Mouse (Mus musculus) heart, adult 2 months (tissue): Measurements from ENCODE around the gene Rab30. TPM values are rescaled to one million over a fixed set of nuclear protein-coding genes. Genes with fewer than 3 reads are reported as not detected.

Experiments
- DNase-seq, 2 experiments: peaks; one replicate each; pipeline ENCODE4 v3.0.0; 2021
- H3K27ac ChIP-seq: fragments of 200-600 bp; 2 replicates; pipeline ENCODE4 v1.8.1; 2022
- H3K27me3 ChIP-seq: fragments of 200-500 bp; 2 replicates; pipeline ENCODE4 v1.6.1; 2012; ENCODE audit warnings: mild to moderate bottlenecking, low read length, inconsistent platforms, mixed read lengths; ENCODE audit not compliant: control insufficient read depth, insufficient read depth
- H3K36me3 ChIP-seq: fragments of 200-500 bp; 2 replicates; pipeline ENCODE4 v1.6.1; 2012; ENCODE audit warnings: low read length, inconsistent platforms; ENCODE audit not compliant: control insufficient read depth, insufficient read depth
- H3K4me1 ChIP-seq: fragments of 200-500 bp; 2 replicates; pipeline ENCODE4 v1.6.1; 2011; ENCODE audit warnings: low read length; ENCODE audit not compliant: control insufficient read depth, insufficient read depth
- H3K4me3 ChIP-seq: fragments of 200-600 bp; 2 replicates; pipeline ENCODE4 v1.8.1; 2022
- H3K79me2 ChIP-seq: fragments of 200-500 bp; replicated peaks from 2 replicates; pipeline ENCODE4 v1.6.1; 2012; ENCODE audit warnings: mild to moderate bottlenecking, inconsistent platforms, low read length, moderate library complexity, mixed read lengths; ENCODE audit not compliant: control insufficient read depth, insufficient read depth
- H3K9ac ChIP-seq: fragments of 200-500 bp; 2 replicates; pipeline ENCODE4 v1.6.1; 2012; ENCODE audit warnings: low read depth, mild to moderate bottlenecking, control low read depth, inconsistent platforms, low read length, mixed read lengths
- CTCF ChIP-seq: fragments of 200-600 bp; IDR thresholded peaks from 2 replicates; pipeline ENCODE4 v1.8.1; 2022; ENCODE audit warnings: antibody characterized with exemption, mild to moderate bottlenecking, moderate library complexity
- EP300 ChIP-seq: fragments of 200-500 bp; IDR thresholded peaks from 2 replicates; pipeline ENCODE4 v1.6.1; 2011; ENCODE audit warnings: low read depth, low read length, control low read depth; ENCODE audit not compliant: insufficient read depth
- POLR2A ChIP-seq: fragments of 200-500 bp; IDR thresholded peaks from 2 replicates; pipeline ENCODE4 v1.6.1; 2011; ENCODE audit warnings: mild to moderate bottlenecking, low read depth, low read length, control low read depth; ENCODE audit not compliant: insufficient read depth
- WGBS: fragments of 180-500 bp; shearing (Covaris S2); methylation state at CpG from one replicate; pipeline ENCODE4 v1.1.7; 2018; 5-methylcytosine and 5-hydroxymethylcytosine counted together
- intact Hi-C: fragments of 180-260 bp; cut with DNase I; formaldehyde crosslinking; loops from one replicate; pipeline ENCODE4 v1.15.1; 2025
- long read RNA-seq: library from polyadenylated mRNA; stranded (forward); transcript quantifications from one replicate; pipeline ENCODE4 v2.0.0, GENCODE M21; 2021
- polyA plus RNA-seq: library from polyadenylated mRNA; depleted of rRNA; stranded (reverse); fragments of >200 nt; gene quantifications from 2 replicates; pipeline ENCODE4 v1.2.3, GENCODE M21; 2012; rRNA removed
- total RNA-seq, 2 experiments: library from RNA; stranded (reverse); gene quantifications; 2 replicates each; pipeline ENCODE4 v1.2.3; 2021

Rab30 gene
- total RNA-seq (10 to 100 TPM; 10.8 to 22.5 TPM), polyA plus RNA-seq (2.8 and 6.9 TPM in 2 replicates)
- long read RNA-seq, full-length matches to known transcripts: 9 of 19 reads
- long read RNA-seq, partial matches to known transcripts: 0 of 19 reads
- long read RNA-seq, other reads (novel, unspliced or antisense): 10 of 19 reads

DNA sequence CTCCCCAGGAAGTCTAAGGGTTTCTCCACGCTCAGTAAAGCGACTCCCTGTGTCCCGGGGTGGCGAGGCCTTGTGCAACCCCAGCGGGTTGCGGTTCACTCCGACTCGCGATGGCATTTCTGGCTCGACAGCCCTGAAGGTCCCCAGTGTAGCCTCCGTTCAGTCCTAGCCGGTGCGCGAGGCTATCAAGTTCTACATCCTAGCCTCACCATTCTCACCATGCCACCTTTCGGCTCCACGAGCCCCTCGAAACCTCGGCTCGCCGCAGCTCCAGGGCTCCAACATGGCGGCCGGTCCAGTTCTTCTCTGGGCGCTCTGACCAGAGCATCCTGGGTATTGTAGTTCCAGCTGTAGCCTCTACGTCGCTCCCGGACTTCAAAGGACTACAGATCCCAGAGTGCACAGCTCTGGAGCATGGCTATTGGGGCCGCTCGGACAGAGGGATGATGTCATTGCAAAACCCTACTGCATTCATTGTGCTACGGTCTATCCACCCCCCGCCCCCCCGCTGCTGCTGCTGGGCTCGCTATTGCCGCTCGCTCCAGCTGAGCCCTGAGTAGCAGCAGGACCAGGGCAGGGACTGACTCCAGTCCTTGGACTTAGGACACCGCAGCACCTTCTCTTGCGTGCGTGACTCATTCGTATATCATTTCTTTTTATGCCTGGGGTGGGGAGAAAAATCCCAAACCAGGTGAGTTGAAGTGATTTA is at the start of gene Rab30:
Gene Rab30 (plus strand): TSS at position 452 of the 709 bp plus-strand sequence.
- peak within 1 kb of the TSS; percentile 96 for H3K4me3 ChIP-seq
- intact Hi-C loops: loop anchor here (1.0 to 2.0 kb wide), 2 partner anchors 72 to 181 kb away; partner anchors contain the start of genes Ccdc90b and Pcf11
- H3K4me1 ChIP-seq: peaks cover 2% of the 10 kb centered on the region
- peak within 1 kb of the TSS; percentile 94 for H3K27ac ChIP-seq
- WGBS: 0% methylated on average over 38 of the region's 38 CpGs
- peak; percentile 87 to 95 for DNase-seq
- H3K9ac ChIP-seq: peak within 1 kb of the TSS; percentile 88
- peaks cover 1% of the 10 kb centered on the region; the same call in 1 of the 2 replicates for H3K79me2 ChIP-seq
- no peaks in the 10 kb centered on the region for H3K27me3 ChIP-seq
- peaks cover 27% of the 10 kb centered on the region for H3K36me3 ChIP-seq
- TF ChIP-seq EP300: peak; percentile 41; the same call in 1 of the 2 replicates
- TF ChIP-seq POLR2A: peak; percentile 88
- TF ChIP-seq CTCF: peak; percentile 9; the same call in 1 of the 2 replicates

DNA sequence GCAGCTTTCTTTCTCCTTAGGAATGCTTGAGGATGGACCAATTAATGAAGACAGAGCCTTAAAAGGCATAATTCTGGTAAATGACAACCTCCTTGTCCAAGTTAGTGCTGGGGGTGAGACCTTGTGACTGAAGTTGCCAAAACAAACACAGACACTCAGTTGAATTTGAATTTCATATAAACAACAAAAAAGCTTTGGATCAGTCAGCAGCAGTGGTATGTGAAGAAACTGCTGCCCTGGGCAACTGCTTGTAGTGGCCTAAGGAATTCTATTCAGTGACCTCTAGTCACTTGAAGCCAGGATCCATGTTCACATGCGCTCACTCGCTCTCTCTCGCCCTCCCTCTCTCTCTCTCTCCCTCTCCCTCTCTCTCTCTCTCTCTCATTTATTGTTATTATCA is 45.0 kb upstream of the Rab30 start:
- intact Hi-C loops: no loop called here
- TF ChIP-seq CTCF: no peak
- no peak for TF ChIP-seq POLR2A
- no peak for TF ChIP-seq EP300
- no peaks in the 10 kb centered on the region for H3K4me1 ChIP-seq

DNA sequence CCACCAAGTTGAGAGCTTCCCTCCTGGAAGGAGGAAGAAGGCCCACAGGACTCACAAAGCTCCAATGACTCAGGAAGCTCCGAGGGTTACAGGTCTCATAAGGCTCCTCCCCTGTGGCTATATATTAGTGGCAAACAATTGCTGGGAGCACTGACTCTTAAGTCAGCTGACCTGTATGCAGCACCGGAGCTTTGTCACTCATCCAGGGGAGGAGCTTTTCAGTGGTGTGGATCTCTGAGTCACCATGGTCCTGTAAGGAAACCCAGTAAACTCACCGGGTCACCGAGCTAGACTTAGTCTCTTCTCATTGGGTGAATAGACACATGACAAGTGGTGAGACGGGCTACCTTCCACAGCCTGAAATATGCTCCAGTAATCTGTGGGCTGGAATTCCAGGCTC is 42.6 kb upstream of the Rab30 start:
- intact Hi-C loops: no loop called here
- Histone ChIP-seq H3K4me1 (no peaks in the 10 kb centered on the region), H3K79me2 (no peaks in the 10 kb centered on the region), H3K9ac (no peak overlapping the region), H3K36me3 (no peaks in the 10 kb centered on the region), H3K27me3 (no peaks in the 10 kb centered on the region), H3K4me3 (no peak overlapping the region), H3K27ac (no peak overlapping the region)
- WGBS: 49% methylated on average over 5 of the region's 5 CpGs
- TF ChIP-seq POLR2A: no peak
- TF ChIP-seq CTCF: no peak
- TF ChIP-seq EP300: no peak
- DNase-seq: no peak

More for the DNA sequence above, 45.0 kb upstream of the Rab30 start:
- H3K79me2 ChIP-seq: no peaks in the 10 kb centered on the region
- H3K27me3 ChIP-seq: no peaks in the 10 kb centered on the region
- no peak overlapping the region for H3K27ac ChIP-seq
- no peak overlapping the region for H3K9ac ChIP-seq
- no peak overlapping the region for H3K4me3 ChIP-seq
- no peaks in the 10 kb centered on the region for H3K36me3 ChIP-seq
- WGBS: 87% methylated on average over 3 of the region's 3 CpGs
- DNase-seq: no peak

GRCm38 (mm10) chr7:92703661-92704060 is 37.7 kb upstream of the Rab30 start:
- H3K27ac ChIP-seq: no peak overlapping the region

GRCm38 (mm10) chr7:92705534-92705933 is 35.9 kb upstream of the Rab30 start:
- H3K79me2 ChIP-seq: no peaks in the 10 kb centered on the region
- no peak overlapping the region for H3K4me3 ChIP-seq
- DNase-seq: no peak
- no peak for TF ChIP-seq CTCF
- TF ChIP-seq POLR2A: no peak
- no peak for TF ChIP-seq EP300
- no peak overlapping the region for H3K9ac ChIP-seq
- intact Hi-C loops: no loop called here
- 63% methylated on average over 2 of the region's 2 CpGs for WGBS
- no peak overlapping the region for H3K27ac ChIP-seq
- no peaks in the 10 kb centered on the region for H3K27me3 ChIP-seq
- H3K4me1 ChIP-seq: no peaks in the 10 kb centered on the region
- no peaks in the 10 kb centered on the region for H3K36me3 ChIP-seq

More at GRCm38 (mm10) chr7:92703661-92704060, 37.7 kb upstream of the Rab30 start:
- Histone ChIP-seq H3K27me3 (no peaks in the 10 kb centered on the region), H3K79me2 (no peaks in the 10 kb centered on the region), H3K4me3 (no peak overlapping the region), H3K4me1 (no peaks in the 10 kb centered on the region), H3K36me3 (no peaks in the 10 kb centered on the region), H3K9ac (no peak overlapping the region)
- WGBS: 70% methylated on average over 1 of the region's 1 CpGs
- intact Hi-C loops: no loop called here
- TF ChIP-seq CTCF (no peak), POLR2A (no peak), EP300 (no peak)
- DNase-seq: no peak

DNA sequence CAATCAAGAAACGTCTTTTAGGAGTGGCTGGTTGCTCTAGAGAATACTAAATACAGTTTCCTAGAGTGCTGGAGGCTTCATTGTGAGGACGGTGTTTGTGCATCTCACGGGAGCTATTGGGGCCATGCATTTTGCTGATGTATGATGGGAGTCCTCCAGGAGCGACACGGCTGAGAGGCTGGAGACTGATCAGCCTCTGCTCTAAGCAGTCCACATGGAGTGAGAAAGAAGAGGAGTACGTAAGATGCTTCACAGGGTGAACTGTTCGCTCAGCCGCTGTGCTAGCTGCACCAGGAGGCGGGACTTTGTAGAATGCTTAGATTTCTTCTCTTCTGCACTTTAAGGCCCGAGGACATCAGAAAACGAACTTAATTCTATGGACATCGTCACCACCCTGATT is 34.7 kb upstream of the Rab30 start:
- Histone ChIP-seq H3K27ac (no peak overlapping the region), H3K27me3 (no peaks in the 10 kb centered on the region), H3K79me2 (no peaks in the 10 kb centered on the region), H3K9ac (no peak overlapping the region), H3K36me3 (no peaks in the 10 kb centered on the region), H3K4me3 (no peak overlapping the region), H3K4me1 (no peaks in the 10 kb centered on the region)
- 51% methylated on average over 12 of the region's 12 CpGs for WGBS
- intact Hi-C loops: no loop called here
- DNase-seq: no peak
- TF ChIP-seq POLR2A: no peak
- no peak for TF ChIP-seq CTCF
- no peak for TF ChIP-seq EP300
